Mouse (Mus musculus) heart, embryonic 16.5 days (tissue): ENCODE measurements around the gene Mest. TPM values are rescaled to one million over a fixed set of nuclear protein-coding genes. Genes with fewer than 3 reads are reported as not detected.

Source experiments
- ATAC-seq: fragments of 200-750 bp; cut with Nextera tagmentation; replicated peaks from 2 replicates; pipeline ENCODE4 v1.8.0; 2017; ENCODE audit warnings: moderate number of reproducible peaks; ENCODE audit not compliant: insufficient read depth, low FRiP score; ENCODE audit errors: extremely low read depth
- H3K27ac ChIP-seq: fragments of 300-500 bp; sonication (generic); 2 replicates; pipeline ENCODE4 v1.5.1; 2014; ENCODE audit warnings: mild to moderate bottlenecking, low read length, control low read depth, moderate library complexity
- H3K27me3 ChIP-seq: fragments of 300-500 bp; sonication (generic); 2 replicates; pipeline ENCODE4 v1.6.1; 2014; ENCODE audit warnings: low read length, mixed read lengths; ENCODE audit not compliant: control insufficient read depth, insufficient read depth
- H3K36me3 ChIP-seq: fragments of 300-500 bp; sonication (generic); 2 replicates; pipeline ENCODE4 v1.6.1; 2014; ENCODE audit not compliant: control insufficient read depth, insufficient read depth
- H3K4me1 ChIP-seq: fragments of 300-500 bp; sonication (generic); 2 replicates; pipeline ENCODE4 v1.6.1; 2014; ENCODE audit warnings: low read length, mixed read lengths; ENCODE audit not compliant: control insufficient read depth, insufficient read depth
- H3K4me2 ChIP-seq: fragments of 300-500 bp; sonication (generic); 2 replicates; pipeline ENCODE4 v1.6.1; 2014; ENCODE audit warnings: low read depth, mild to moderate bottlenecking, control low read depth, low read length
- H3K4me3 ChIP-seq: fragments of 300-500 bp; sonication (generic); 2 replicates; pipeline ENCODE4 v1.5.1; 2014; ENCODE audit warnings: mild to moderate bottlenecking, control low read depth, low read length
- H3K9ac ChIP-seq: fragments of 300-500 bp; sonication (generic); 2 replicates; pipeline ENCODE4 v1.6.1; 2014; ENCODE audit warnings: low read length, control low read depth
- H3K9me3 ChIP-seq: fragments of 300-500 bp; sonication (generic); replicated peaks from 2 replicates; pipeline ENCODE4 v1.6.1; 2016; ENCODE audit warnings: low read length; ENCODE audit not compliant: control insufficient read depth
- WGBS: fragments of 180-500 bp; shearing (Covaris S2); extraction: QIAGEN DNeasy Blood & Tissue Kit; methylation state at CpG from one replicate; pipeline ENCODE4 v1.1.7; 2014; 5-methylcytosine and 5-hydroxymethylcytosine counted together
- polyA plus RNA-seq: library from polyadenylated mRNA; unstranded; fragments of >200 nt; fragmentation: Nextera tagmentation; extraction: Ambion mirVana; gene quantifications from 2 replicates; pipeline ENCODE4 v1.2.1, GENCODE M21; 2015

Gene Mest
- polyA plus RNA-seq, 1 experiment from 2014 or later: 1,886 TPM

DNA sequence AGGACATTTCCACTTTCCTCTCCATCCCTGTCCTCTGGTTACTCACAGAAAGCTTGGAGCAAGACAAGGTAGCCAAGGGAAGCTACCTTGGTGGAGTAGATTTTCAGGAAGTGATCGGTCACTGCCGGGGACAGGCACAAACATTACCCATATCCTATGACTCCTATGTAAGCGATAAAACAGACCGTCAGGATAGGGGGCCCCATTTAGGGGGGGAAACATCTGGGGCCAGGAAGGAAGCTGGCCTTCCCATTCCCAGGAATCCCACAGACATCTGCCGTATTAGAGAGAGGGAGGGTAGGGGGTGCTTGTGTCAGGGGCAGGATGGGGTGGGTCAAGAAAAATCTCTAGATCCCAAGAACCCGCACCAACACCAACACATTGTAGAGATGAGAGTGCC, 23.2 kb upstream of the Mest start:
- Histone ChIP-seq H3K27me3 (no peaks in the 10 kb centered on the region), H3K27ac (peak overlapping the region; percentile 79), H3K36me3 (no peaks in the 10 kb centered on the region), H3K4me3 (no peak overlapping the region), H3K9ac (no peak overlapping the region), H3K4me2 (no peak overlapping the region), H3K9me3 (no peaks in the 10 kb centered on the region), H3K4me1 (peaks cover 16% of the 10 kb centered on the region)
- peak; percentile 18 for ATAC-seq
- 48% methylated on average over 6 of the region's 6 CpGs for WGBS

DNA sequence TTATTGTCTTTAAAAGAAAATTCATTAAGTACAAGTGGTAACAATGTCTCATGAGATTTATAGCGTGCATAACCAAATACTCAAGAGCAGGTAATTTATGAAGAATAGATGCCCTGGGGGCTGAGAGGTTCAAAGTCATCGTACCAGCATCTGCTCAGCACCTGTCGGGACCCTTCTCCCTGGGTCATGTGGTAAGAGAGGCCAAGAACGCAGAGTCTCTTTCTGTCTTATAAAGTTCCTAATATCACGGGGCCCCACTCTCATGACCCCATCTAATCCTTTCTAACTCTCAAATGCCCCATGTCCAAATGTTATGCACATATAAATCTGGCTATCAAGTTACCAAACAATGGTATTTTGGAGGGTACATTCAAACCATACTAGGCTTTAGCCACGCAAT, 20.5 kb upstream of the Mest start:
- ATAC-seq: no peak
- WGBS: 88% methylated on average over 6 of the region's 6 CpGs
- H3K27ac ChIP-seq: no peak overlapping the region
- no peaks in the 10 kb centered on the region for H3K9me3 ChIP-seq
- H3K36me3 ChIP-seq: no peaks in the 10 kb centered on the region
- no peak overlapping the region for H3K4me3 ChIP-seq
- H3K9ac ChIP-seq: no peak overlapping the region
- peaks cover 13% of the 10 kb centered on the region for H3K4me1 ChIP-seq
- H3K4me2 ChIP-seq: no peak overlapping the region
- no peaks in the 10 kb centered on the region for H3K27me3 ChIP-seq

DNA sequence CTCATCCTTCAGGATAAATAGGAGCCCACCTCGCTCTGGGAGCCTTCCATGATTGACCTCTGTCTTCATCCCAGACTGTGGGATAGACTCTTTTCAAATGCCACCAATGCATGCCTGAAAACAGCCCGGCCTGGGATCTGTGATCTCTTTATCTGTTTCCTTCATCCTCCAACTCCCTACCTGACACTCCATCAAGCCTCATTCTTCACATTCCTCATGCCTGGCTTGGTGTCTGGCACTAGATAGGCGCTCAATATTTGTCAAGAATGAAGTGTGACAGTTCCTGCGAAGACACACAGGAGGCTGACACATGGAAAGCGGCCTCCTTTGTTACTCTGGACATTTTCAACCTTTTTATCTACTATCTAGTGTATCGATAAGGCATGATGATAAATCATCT, 19.9 kb upstream of the Mest start:
- Histone ChIP-seq H3K4me1 (peaks cover 11% of the 10 kb centered on the region; the same call in 1 of the 2 replicates), H3K27ac (peak overlapping the region; percentile 18), H3K36me3 (no peaks in the 10 kb centered on the region), H3K9ac (no peak overlapping the region), H3K9me3 (no peaks in the 10 kb centered on the region), H3K4me2 (no peak overlapping the region), H3K4me3 (no peak overlapping the region), H3K27me3 (no peaks in the 10 kb centered on the region)
- no peak for ATAC-seq
- WGBS: 42% methylated on average over 6 of the region's 6 CpGs

DNA sequence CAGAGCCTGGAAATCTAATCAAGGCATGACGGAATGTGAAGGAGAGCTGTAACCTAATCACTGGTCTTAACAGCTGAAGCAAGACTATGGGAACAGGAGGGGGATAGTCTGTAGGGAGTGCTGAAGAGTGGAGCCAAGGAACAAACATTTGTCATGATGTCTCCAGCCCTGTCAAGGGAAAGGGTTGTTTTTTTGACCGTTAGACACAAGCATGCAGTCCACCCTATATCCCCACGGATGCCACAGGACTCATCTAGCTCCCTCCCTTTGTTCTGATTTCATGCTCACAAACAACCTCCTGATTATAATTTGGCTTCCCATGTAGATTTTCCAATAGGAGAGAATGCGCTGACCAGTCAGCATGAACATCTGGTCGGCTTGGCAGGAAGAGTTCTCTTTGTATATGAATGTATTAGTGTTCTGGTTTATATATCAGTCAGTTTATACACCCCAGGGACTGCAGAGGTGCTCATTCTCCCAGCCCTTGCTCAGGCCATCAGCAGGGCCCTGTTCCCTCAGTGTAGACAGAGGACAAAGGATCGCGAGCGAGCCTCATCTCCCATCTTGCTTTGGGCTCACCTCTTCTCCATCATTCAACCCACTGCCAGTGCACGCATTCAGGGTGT, 19.3 kb upstream of the Mest start:
- no peaks in the 10 kb centered on the region for H3K27me3 ChIP-seq
- no peaks in the 10 kb centered on the region for H3K36me3 ChIP-seq
- H3K4me2 ChIP-seq: no peak overlapping the region
- H3K4me3 ChIP-seq: no peak overlapping the region
- peak overlapping the region; percentile 55 for H3K27ac ChIP-seq
- H3K9me3 ChIP-seq: no peaks in the 10 kb centered on the region
- peaks cover 11% of the 10 kb centered on the region; the same call in 1 of the 2 replicates for H3K4me1 ChIP-seq
- no peak overlapping the region for H3K9ac ChIP-seq
- peak; percentile 76 for ATAC-seq
- WGBS: 47% methylated on average over 9 of the region's 9 CpGs

DNA sequence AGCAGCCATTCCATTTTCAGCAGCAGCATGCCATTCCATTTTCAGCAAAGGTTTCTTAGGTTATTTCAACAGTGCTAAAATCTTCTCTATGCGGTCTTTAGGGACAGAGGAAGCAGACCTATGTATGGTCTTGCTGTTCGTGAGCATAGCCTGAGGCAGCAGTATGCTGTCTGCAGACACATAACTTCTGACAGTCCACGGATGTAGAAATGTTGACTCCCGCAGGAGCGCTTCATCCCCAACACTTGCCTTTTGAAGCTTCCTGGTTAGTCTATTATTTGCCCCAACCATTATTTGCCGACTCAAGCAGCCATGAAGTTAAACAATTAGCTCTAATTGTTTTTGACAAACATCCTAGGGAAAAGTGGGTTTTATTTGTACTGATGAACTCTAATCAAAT, 14.2 kb upstream of the Mest start:
- H3K4me1 ChIP-seq: peaks cover 5% of the 10 kb centered on the region; the same call in 1 of the 2 replicates
- H3K9me3 ChIP-seq: no peaks in the 10 kb centered on the region
- WGBS: 62% methylated on average over 6 of the region's 6 CpGs
- no peaks in the 10 kb centered on the region for H3K36me3 ChIP-seq
- H3K4me2 ChIP-seq: no peak overlapping the region
- H3K4me3 ChIP-seq: no peak overlapping the region
- H3K27me3 ChIP-seq: no peaks in the 10 kb centered on the region
- no peak for ATAC-seq
- H3K9ac ChIP-seq: no peak overlapping the region
- no peak overlapping the region for H3K27ac ChIP-seq

DNA sequence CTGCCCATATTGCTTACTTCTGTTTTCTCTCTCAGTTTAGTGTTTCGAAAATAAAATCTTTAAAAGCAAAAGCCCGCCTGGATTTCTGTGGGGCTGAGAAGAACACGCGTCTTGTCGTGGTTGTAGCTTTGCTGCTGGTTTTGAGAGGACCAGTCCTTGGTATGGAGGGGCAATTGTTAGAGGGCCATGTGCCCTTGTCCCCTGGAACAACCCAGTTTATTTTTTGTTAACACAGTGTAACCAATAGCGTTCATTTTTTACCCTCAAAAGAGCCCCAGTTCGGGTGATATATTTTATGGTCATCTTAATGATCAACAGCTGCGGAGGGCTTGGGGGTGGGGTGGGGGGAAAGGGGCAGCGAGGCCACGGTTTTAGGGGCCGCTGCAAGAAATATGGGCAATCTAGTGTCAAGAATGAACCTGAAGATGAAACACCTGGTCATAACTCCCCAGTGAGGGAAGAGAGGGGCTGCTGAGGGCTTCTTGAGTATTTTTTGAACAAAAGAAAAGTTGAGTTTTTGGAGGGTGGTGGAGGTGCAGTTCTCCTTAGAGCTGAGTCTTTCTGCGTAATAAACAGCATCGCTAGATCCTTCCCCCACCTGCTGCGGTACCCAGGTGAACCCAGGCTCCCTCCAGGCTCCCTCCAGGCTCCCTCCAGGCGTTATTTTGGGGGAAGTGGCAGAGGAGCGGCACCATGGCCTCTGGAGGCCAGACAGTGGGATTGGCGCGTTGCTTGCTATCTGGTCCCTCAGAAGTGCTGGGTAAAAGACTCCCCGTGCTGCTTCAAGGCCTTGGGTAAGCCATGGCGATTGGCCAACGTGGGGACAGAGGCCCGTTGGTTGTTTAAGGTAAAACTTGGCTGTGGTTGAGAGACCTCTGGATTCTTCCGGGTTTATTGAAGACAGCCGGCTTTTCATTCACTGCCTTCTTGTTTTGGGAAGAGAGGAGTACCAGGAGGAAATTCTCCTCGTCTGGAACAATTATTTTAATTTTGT, 12.7 kb upstream of the Mest start:
- ATAC-seq: no peak
- Histone ChIP-seq H3K27ac (peak overlapping the region; percentile 4; the same call in 1 of the 2 replicates), H3K27me3 (no peaks in the 10 kb centered on the region), H3K36me3 (no peaks in the 10 kb centered on the region), H3K9ac (no peak overlapping the region), H3K4me3 (no peak overlapping the region), H3K9me3 (no peaks in the 10 kb centered on the region), H3K4me2 (no peak overlapping the region), H3K4me1 (0 out of 2 replicates have a peak, but pooled peaks cover 3% of the 10 kb centered on the region)
- 62% methylated on average over 25 of the region's 25 CpGs for WGBS

DNA sequence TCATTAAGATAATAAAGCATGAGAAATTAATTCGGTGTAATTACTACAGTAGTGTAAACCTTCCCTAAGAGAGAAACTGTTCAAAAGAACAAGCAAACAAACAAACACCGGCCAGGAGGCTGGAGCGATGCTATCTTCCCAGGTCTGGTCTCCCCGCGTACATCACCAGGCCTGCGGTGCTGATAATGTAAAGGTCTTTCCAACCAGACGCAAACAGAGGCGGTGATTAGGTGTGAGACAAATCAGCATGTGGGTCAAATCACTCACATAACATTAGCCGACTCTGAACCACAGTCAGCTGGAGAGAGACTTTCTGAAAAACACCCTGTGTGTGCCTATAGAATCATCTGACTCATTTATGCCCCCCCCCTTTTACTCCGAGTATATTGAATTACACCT, 12.0 kb upstream of the Mest start:
- H3K27me3 ChIP-seq: no peaks in the 10 kb centered on the region
- H3K4me1 ChIP-seq: 0 out of 2 replicates have a peak, but pooled peaks cover 3% of the 10 kb centered on the region
- no peak overlapping the region for H3K4me3 ChIP-seq
- WGBS: 56% methylated on average over 10 of the region's 10 CpGs
- no peaks in the 10 kb centered on the region for H3K9me3 ChIP-seq
- H3K9ac ChIP-seq: no peak overlapping the region
- no peak for ATAC-seq
- H3K4me2 ChIP-seq: no peak overlapping the region
- H3K27ac ChIP-seq: no peak overlapping the region
- no peaks in the 10 kb centered on the region for H3K36me3 ChIP-seq

DNA sequence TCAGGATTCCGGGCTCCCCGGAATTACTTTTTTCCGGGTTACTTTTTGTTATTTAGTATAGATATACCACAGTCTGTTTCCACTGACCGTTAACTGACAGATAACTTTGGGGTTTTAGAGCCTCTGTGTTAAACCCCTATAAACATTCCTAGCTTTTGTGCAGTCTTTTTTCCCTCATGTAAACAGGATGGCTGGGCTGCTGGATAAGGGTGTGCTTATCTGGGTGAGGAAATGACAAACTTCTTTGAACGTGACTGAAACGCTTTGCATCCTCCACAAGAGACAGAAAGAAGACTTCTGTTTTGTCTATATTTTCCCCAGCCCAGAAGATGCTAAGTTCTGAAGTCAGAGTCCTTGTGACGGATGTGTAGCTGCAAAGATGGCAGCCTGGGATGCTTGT, 10.9 kb upstream of the Mest start:
- Histone ChIP-seq H3K27me3 (no peaks in the 10 kb centered on the region), H3K36me3 (no peaks in the 10 kb centered on the region), H3K4me1 (peaks cover 6% of the 10 kb centered on the region; the same call in 1 of the 2 replicates), H3K4me2 (no peak overlapping the region), H3K9ac (no peak overlapping the region), H3K9me3 (no peaks in the 10 kb centered on the region), H3K4me3 (no peak overlapping the region), H3K27ac (peak overlapping the region; percentile 56)
- ATAC-seq: peak; percentile 76; the same call in 1 of the 2 replicates
- 51% methylated on average over 7 of the region's 7 CpGs for WGBS

DNA sequence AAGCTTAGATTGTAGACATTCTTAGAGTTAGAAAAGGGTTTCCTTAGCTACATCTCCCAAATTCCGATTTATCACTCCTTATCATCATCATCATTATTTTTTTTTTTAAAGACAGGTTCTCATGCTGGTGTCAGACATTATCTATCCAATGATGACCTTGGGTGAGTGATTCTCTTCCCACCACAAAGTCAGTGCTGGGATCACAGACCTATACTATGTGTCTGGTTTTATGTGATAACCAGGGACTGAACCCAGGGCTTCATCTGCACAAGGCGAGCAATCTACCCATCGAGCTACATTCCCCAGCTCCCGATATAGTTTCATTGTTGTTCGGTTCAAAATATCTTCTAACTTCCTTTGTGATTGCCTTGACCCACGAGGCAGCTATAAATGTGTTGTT, 9.9 kb upstream of the Mest start:
- Histone ChIP-seq H3K27ac (0 out of 2 replicates have a peak overlapping the region, but pooled peaks have one; percentile 3), H3K36me3 (no peaks in the 10 kb centered on the region), H3K27me3 (no peaks in the 10 kb centered on the region), H3K4me2 (no peak overlapping the region), H3K9me3 (no peaks in the 10 kb centered on the region), H3K4me3 (no peak overlapping the region), H3K9ac (no peak overlapping the region), H3K4me1 (peaks cover 6% of the 10 kb centered on the region; the same call in 1 of the 2 replicates)
- WGBS: 68% methylated on average over 6 of the region's 6 CpGs
- no peak for ATAC-seq
